Mouse (Mus musculus): ENCODE measurements around the gene Pde4d.
A peak's percentile ranks its signal among the peaks of the same experiment; 100 is the strongest.

Gene Pde4d

DNA sequence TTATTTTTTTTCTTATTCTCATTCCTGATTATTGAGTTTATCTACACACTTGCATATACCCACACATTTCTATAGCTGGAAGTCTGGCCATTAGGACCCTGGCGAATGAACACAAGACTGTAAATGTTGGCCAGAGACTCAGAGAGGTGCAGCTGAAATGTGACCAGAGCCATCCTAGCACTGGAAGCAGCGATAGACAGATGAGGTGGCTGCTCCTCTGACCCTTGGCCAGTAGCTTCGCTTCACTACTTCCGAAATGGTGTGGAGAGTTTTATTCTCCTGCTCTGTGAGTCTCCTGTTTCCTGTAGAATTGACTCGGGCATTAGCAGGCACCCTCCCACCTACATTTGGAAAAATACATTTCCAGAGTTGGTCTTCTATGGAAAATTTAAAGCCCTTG is 1212.4 kb downstream of the Pde4d start:
- DNase-seq (ENCODE audit: low spot score): no peak

DNA sequence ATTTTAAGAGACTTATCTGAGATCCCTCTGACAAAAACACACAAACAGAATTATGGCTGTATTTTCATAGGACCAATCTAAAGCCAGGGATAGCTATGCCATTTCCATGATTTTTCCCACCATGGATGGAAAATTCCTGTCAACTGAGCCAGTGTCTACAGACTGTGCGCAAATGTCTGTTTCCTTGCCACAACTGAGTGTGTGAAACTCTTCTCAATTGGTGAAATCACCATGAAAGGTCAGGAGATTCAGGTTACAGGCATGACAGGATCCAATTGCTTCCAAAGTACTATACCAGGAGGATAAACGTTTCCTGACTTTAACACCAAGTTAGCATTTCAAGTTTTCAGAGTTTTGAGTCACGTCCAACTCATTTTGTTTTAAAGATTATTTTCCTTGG is 1213.0 kb downstream of the Pde4d start:
- DNase-seq (ENCODE audit: low spot score): no peak

- no peak for DNase-seq (ENCODE audit: low spot score)
Measured at GRCm38 (mm10) chr13:109664956-109665802, 1215.4 kb downstream of the Pde4d start.

- no peak for DNase-seq (ENCODE audit: low spot score)
Measured at GRCm38 (mm10) chr13:109665803-109666403, 1216.2 kb downstream of the Pde4d start.

GRCm38 (mm10) chr13:109669965-109670364 is 1220.2 kb downstream of the Pde4d start:
- DNase-seq (ENCODE audit: low spot score): no peak

DNA sequence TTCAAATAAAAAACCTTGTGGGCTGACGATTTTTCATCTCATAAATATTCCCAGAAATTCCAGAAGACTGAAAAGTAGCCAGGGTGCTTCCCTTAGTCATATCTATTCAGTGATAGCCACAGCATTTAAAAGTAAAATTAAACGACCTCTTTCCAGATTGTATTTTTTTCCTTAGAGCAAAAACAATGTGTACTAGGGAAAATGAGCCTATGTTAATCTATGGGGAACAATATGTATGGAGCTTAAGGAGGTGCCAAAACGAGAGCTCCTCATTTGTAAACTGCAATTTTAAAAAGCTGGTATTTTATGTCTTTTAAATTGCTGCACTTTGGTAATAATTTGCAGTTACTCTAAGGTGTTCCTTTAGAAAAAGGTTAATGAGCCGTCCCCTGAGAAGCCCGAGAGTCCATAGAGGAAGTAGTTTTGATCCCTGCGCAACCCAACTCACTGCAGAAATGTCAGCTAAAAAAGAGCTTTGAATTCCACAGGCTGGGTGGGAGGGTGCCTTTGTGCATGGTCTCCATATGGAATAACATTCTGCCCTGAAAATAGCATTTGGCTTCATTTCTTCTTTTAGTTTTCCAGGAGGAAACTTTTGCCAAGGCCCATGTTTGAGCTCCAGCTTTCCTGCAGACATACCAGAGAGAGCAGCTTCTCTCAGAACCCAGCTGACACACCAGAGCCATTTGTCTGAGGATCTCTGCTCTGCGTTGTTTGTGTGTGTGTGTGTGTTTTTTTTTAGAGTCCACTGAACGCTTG is 1222.0 kb downstream of the Pde4d start:
- DNase-seq (ENCODE audit: low spot score): no peak

- DNase-seq (ENCODE audit: low spot score): no peak
Measured at GRCm38 (mm10) chr13:109677047-109677446, 1227.3 kb downstream of the Pde4d start.

GRCm38 (mm10) chr13:109677617-109678016 is 1227.9 kb downstream of the Pde4d start:
- no peak for DNase-seq (ENCODE audit: low spot score)

DNA sequence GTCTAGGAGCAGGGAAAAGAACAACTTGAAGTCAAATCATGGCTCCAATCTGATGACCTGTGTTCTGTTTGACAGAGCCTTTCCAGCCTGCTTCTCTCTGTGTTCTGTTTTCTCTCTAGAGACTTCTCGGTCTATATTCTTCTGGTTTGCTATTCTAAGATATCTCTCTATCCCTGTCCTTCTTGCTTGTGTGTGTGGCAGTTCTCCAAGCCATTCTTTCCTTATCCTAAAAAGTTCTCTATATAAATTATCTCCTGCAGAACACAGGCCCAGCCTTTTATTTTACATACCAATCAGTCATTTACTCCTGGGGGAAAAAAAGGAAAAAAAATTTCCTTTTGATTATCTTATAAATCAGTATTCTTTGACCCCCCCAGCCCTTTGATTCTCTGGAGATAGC is 1229.2 kb downstream of the Pde4d start:
- DNase-seq (ENCODE audit: low spot score): no peak

- DNase-seq (ENCODE audit: low spot score): no peak
Measured at GRCm38 (mm10) chr13:109680229-109680628, 1230.5 kb downstream of the Pde4d start.

DNA sequence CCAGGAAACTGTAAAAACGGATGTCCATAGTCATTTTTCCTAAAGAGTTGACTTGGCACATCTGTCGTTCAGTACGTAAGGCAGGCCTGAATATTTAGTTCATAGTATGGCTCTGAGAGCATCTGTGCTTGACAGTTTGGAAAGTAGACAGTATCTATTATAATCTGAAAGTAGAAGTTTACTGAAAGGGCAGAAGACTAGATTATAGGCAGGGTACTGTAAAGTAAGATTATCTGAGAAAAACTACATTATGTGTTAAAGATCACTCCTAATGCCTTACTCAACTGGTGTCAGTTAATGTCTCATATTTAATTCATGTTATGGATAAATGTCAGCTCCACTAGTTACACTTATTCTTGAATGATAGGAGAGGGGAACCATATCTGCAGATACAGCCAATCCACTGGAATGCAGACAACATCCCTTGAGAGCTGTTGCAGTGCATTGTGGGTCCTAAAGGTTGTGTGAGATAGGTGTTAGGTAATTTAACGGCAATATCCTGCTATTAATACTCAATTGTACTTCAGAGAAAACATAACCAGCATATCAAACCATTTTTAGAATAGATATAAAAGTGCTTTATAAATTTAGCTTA is 1232.0 kb downstream of the Pde4d start:
- DNase-seq (ENCODE audit: low spot score): no peak

DNA sequence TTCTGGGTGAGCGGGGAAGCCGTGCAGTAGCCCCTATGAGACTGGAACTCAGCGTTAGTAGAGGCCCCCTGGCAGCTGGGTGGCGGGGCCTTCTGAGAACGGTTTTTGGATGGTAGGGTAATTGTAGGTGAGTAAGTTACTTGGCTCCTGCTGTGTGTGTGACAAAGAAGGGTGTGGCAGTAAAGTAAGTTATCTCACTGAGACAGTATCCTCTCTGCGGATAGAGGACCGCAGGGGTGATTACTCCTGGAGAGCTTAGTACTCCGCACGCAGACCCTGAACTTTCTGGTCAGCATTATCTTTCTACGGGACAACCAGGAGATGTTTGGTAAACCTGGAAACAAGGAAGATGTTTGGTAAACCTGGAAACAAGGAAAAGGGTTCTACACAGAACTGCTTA is 1233.3 kb downstream of the Pde4d start:
- no peak for DNase-seq (ENCODE audit: low spot score)

DNA sequence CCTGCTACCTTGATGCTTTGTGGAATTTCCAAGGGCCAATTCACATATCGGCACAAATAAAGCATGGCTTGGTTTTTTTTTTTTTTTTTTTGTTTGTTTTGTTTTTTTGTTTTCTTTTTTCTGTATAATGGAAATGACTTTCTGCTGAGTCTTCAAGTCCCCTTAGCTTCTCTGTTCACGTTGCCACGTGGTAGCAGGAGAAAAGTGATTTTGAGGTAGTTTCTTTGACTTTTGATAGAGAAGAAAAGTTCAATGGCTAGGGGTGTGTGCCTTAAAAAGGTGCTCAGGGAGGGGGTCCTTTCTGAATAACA is 1235.2 kb downstream of the Pde4d start:
- no peak for DNase-seq (ENCODE audit: low spot score)

DNA sequence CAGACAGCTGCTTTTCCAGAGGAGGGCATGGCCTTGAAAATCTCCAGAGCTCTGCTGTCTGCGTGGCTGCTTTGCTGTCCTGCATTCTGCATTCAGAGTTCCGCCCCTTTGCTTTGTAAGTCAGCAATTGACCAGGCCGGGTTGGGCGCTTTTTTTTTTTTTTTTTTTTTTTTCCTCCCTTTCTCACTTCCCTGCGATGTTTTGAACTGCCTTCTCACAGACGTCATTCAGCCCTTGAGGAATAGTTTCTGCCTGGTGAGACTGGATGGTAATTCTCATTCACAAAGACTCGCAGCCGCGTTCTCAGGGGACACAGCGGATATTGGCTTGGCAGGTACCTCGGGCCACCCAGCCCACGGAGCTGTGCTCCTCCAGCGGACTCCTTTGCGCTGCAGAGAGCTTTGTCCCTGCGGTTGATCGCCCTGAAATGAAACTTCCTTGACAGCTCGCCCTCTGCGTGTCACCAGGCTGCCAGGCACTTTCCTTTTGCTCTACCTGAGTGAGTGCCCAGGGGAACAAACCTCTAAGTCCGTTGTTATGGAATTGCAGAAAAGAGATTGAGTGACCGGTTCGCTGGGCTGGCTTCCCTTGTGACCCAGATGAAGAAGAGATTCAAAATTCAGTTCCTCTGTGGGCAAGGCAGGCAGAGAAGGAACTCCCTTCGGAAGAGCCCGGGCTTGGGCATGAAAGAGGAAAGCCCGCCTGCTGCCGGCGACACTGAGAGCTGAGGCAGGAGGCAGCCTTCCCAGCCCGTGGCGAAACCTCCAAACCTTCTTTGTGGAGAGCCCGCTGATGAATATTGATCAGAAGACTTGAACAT is 1235.8 kb downstream of the Pde4d start:
- peak; percentile 49 for DNase-seq (ENCODE audit: low spot score)

DNA sequence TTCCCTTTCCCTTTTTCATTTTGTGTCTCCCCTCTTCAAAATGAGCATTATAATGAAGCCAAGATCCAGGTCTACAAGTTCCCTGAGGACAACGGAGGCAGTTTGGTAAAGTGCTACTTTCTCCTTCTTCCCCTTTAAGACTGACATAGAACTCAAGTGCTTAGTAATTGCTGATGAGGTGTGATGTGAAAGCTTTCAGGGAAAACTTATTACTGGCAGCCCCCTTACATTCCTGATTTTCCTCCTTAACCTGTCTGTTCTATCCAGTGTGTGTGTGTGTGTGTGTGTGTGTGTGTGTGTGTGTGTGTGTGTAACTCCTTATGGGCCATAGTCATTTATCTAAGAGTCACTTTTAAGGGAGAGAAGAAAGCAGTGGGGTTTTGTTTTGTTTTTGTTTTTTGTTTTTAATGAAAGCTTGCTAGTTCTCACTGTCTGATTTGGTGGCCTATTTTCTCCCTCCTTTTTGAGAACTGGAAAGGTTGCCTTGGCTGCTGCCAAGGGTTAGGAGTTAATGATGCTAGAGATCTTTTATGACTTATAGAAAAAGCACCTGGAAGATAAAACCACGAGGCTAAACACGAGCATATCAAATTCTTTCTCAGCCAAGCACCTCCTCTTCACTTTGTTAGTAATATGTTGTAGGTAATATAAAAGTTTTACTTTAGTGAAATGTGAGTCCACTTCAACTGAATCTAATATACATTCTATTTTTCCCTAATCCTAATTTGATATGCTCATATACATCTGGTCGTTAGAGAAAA is 1236.5 kb downstream of the Pde4d start:
- no peak for DNase-seq (ENCODE audit: low spot score)

GRCm38 (mm10) chr13:109686906-109687305 is 1237.2 kb downstream of the Pde4d start:
- no peak for DNase-seq (ENCODE audit: low spot score)

DNA sequence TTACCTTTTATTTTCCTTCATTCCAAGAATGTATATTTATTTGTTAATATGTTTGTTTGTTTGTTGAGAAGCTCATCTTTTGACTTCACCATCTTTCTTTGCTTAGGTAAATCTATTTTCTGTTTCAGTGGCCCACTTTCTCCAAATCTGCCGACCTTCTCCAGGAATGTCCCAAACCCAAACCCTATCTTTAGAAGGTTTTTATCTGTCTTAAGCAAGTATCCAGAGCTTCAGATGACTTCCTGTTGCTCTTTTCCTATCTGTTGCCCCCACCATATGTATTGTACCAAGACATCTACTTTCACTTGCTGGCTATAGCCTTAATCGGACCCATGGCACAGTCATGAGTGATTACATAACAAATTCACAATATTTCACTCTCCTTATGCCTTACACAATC is 1238.4 kb downstream of the Pde4d start:
- DNase-seq (ENCODE audit: low spot score): no peak

GRCm38 (mm10) chr13:109689176-109689575 is 1239.4 kb downstream of the Pde4d start:
- no peak for DNase-seq (ENCODE audit: low spot score)

- DNase-seq (ENCODE audit: low spot score): no peak
Measured at GRCm38 (mm10) chr13:109690558-109690957, 1240.8 kb downstream of the Pde4d start.

GRCm38 (mm10) chr13:109692851-109693250 is 1243.1 kb downstream of the Pde4d start:
- DNase-seq (ENCODE audit: low spot score): no peak

DNA sequence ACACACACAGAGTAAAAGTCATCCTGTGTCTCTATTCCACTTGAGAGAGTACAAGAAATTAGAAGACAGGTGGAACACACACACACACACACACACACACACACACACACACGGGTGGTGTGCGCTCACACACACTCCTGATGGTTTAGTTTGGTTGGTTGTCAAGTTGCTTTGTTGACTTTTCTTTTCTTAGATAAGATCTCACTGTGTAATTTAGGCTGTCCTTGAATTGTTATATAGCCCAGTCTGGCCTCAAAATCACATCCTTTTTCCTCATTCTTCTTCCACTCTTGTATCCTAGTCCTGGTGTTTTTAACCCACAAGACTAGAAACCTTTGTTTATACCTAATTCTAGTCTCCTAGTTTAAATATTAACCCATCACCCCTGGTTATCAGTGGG is 1244.0 kb downstream of the Pde4d start:
- peak; percentile 17 for DNase-seq (ENCODE audit: low spot score)

Measured in urinary bladder, postnatal 14 days (tissue).